Mouse (Mus musculus) ES-Bruce4 (cell line): Measurements from ENCODE around the gene Mgat1. TPM values are rescaled to one million over a fixed set of nuclear protein-coding genes. Genes with fewer than 3 reads are reported as not detected.
"Not testable (repeated sequence)": the region's sequence is repeated elsewhere in the genome, so short reads cannot be mapped to it uniquely, and the experiment has no call there.

Experiments used
- H3K27ac ChIP-seq: 2 replicates; pipeline ENCODE4 v1.5.1; 2012; ENCODE audit warnings: low read length, inconsistent platforms; ENCODE audit not compliant: insufficient read depth
- H3K27me3 ChIP-seq: 2 replicates; pipeline ENCODE4 v1.6.1; 2012; ENCODE audit warnings: mild to moderate bottlenecking, low read length, inconsistent platforms; ENCODE audit not compliant: control insufficient read depth, poor library complexity, insufficient read depth, severe bottlenecking
- H3K36me3 ChIP-seq: 2 replicates; pipeline ENCODE4 v1.6.1; 2012; ENCODE audit warnings: inconsistent platforms, mild to moderate bottlenecking, low read length, moderate library complexity; ENCODE audit not compliant: control insufficient read depth, poor library complexity, insufficient read depth, severe bottlenecking
- H3K4me1 ChIP-seq: one replicate; pipeline ENCODE4 v1.8.1; 2011; ENCODE audit warnings: low read length; ENCODE audit not compliant: control insufficient read depth, insufficient read depth
- H3K4me3 ChIP-seq: 2 replicates; pipeline ENCODE4 v1.5.1; 2011; ENCODE audit warnings: low read depth, mild to moderate bottlenecking, low read length
- H3K9ac ChIP-seq: 2 replicates; pipeline ENCODE4 v1.6.1; 2012; ENCODE audit warnings: low read depth, mild to moderate bottlenecking, inconsistent platforms; ENCODE audit not compliant: poor library complexity, severe bottlenecking
- H3K9me3 ChIP-seq: replicated peaks from 2 replicates; pipeline ENCODE4 v1.6.1; 2012; ENCODE audit warnings: mild to moderate bottlenecking, low read length, inconsistent platforms; ENCODE audit not compliant: control insufficient read depth, poor library complexity, insufficient read depth, severe bottlenecking
- CTCF ChIP-seq: IDR thresholded peaks from one replicate; pipeline ENCODE4 v1.8.1; 2011; ENCODE audit warnings: low read depth, low read length
- EP300 ChIP-seq: IDR thresholded peaks from 2 replicates; pipeline ENCODE4 v1.6.1; 2011; ENCODE audit warnings: low read depth, low read length; ENCODE audit not compliant: insufficient read depth
- POLR2A ChIP-seq: IDR thresholded peaks from one replicate; pipeline ENCODE4 v1.8.1; 2011; ENCODE audit warnings: low read length; ENCODE audit not compliant: insufficient read depth
- polyA plus RNA-seq: library from polyadenylated mRNA; stranded (reverse); fragments of >200 nt; gene quantifications from 2 replicates; pipeline ENCODE4 v1.2.4, GENCODE M21; 2011; ENCODE audit warnings: low read depth; ENCODE audit not compliant: missing spikeins, insufficient read depth, insufficient read length

Mgat1 gene
- polyA plus RNA-seq, 1 experiment = 21.1 TPM

DNA sequence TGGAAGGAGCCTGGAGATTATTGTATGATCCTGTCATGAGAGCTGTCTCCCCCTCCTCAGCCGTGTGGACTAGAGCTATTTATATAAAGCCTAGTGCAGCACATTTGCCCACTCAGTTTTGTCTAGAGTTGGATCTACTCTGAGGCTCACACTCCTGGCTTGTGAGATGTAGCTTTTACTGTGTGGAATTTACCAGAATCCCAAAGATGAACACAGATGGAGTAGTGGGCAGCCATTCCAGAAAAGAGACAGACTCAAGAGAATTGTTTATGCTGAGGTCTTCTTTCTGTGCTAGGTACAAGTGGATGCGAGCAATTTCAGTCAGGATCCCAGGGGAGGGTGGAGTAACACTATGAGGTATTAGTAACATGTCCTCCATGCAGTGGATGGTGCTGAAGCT lies 43.3 kb downstream of the Mgat1 start:
- Histone ChIP-seq H3K4me3 (no peak overlapping the region), H3K27me3 (no peaks in the 10 kb centered on the region), H3K27ac (no peak overlapping the region), H3K4me1 (no peaks in the 10 kb centered on the region), H3K9me3 (no peaks in the 10 kb centered on the region), H3K36me3 (no peaks in the 10 kb centered on the region), H3K9ac (no peak overlapping the region)
- no peak for TF ChIP-seq POLR2A
- no peak for TF ChIP-seq CTCF
- TF ChIP-seq EP300 = no peak

DNA sequence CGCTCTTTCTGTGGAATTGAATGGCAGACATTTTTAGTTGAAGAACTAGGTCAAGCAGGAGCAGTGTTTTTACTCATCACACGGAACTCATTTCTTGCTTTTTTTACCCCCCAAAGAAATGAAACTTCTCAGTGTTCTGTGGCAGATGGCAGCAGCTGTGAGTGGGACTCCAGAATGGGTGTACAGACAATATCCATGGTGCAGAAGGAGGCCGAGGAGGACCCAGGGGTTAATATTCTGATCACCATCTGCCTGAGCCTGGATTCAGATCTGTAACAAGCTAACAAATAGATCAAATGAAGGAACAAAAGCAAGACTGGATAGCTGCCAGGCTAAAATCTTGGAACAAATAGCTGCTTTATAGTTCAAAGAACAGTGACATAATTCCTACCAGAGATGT lies 48.8 kb downstream of the Mgat1 start:
- no peaks in the 10 kb centered on the region for H3K36me3 ChIP-seq
- no peaks in the 10 kb centered on the region for H3K27me3 ChIP-seq
- no peak overlapping the region for H3K27ac ChIP-seq
- TF ChIP-seq POLR2A = no peak
- no peak for TF ChIP-seq CTCF
- no peak for TF ChIP-seq EP300
- no peak overlapping the region for H3K4me3 ChIP-seq
- no peak overlapping the region for H3K9ac ChIP-seq
- H3K4me1 ChIP-seq = no peaks in the 10 kb centered on the region
- no peaks in the 10 kb centered on the region for H3K9me3 ChIP-seq

- TF ChIP-seq POLR2A (no peak), EP300 (no peak), CTCF (no peak)
- Histone ChIP-seq H3K9me3 (no peaks in the 10 kb centered on the region), H3K4me3 (no peak within 1 kb of the TSS), H3K27ac (no peak within 1 kb of the TSS), H3K4me1 (no peaks in the 10 kb centered on the region), H3K27me3 (no peaks in the 10 kb centered on the region), H3K9ac (no peak within 1 kb of the TSS), H3K36me3 (no peaks in the 10 kb centered on the region)
Observed at GRCm38 (mm10) chr11:49304441-49304840, 60.5 kb downstream of the Mgat1 start, which contains the start of gene Olfr10. Olfr10 (plus strand) TSS chr11:49304741.

- H3K27ac ChIP-seq, H3K4me1 ChIP-seq, H3K4me3 ChIP-seq, H3K27me3 ChIP-seq, H3K9me3 ChIP-seq, H3K36me3 ChIP-seq, H3K9ac ChIP-seq: not testable (repeated sequence)
Observed at GRCm38 (mm10) chr11:49308547-49308946, 64.6 kb downstream of the Mgat1 start.

Other genes with a start within 250 kb of the Mgat1 start
- 0.21 and 0.31 TPM in 2 replicates for gene 9930111J21Rik2, start 192.9 kb upstream of the Mgat1 start, polyA plus RNA-seq
- not detected in 2 replicates for gene Tgtp2, start 180.0 kb upstream of the Mgat1 start, polyA plus RNA-seq
- gene Ifi47, start 167.6 kb upstream of the Mgat1 start, polyA plus RNA-seq = not detected in 2 replicates
- not detected in 2 replicates for gene Olfr1396, start 129.3 kb upstream of the Mgat1 start, polyA plus RNA-seq
- not detected in 2 replicates for gene Olfr1395, start 101.9 kb upstream of the Mgat1 start, polyA plus RNA-seq
- not detected in 2 replicates for gene Olfr1394, start 89.8 kb upstream of the Mgat1 start, polyA plus RNA-seq
- not detected in 2 replicates for gene Btnl9, start 57.0 kb upstream of the Mgat1 start, polyA plus RNA-seq
- 29.3 and 33.6 TPM in 2 replicates for gene Zfp62, start 40.9 kb upstream of the Mgat1 start, polyA plus RNA-seq
- not detected in 2 replicates for gene Olfr1393, start 34.1 kb downstream of the Mgat1 start, polyA plus RNA-seq
- not detected in 2 replicates for gene Olfr1392, start 41.1 kb downstream of the Mgat1 start, polyA plus RNA-seq
- gene Olfr10, start 60.5 kb downstream of the Mgat1 start, polyA plus RNA-seq = not detected in 2 replicates
- gene Olfr1391, start 78.6 kb downstream of the Mgat1 start, polyA plus RNA-seq = not detected in 2 replicates
- gene Olfr1390, start 91.0 kb downstream of the Mgat1 start, polyA plus RNA-seq = not detected in 2 replicates
- gene Olfr1389, start 178.9 kb downstream of the Mgat1 start, polyA plus RNA-seq = not detected in 2 replicates
- gene Olfr1388, start 192.4 kb downstream of the Mgat1 start, polyA plus RNA-seq = 2.6 and 4.3 TPM in 2 replicates
- gene Olfr1387, start 211.2 kb downstream of the Mgat1 start, polyA plus RNA-seq = not detected in 2 replicates
- gene Olfr1386, start 220.9 kb downstream of the Mgat1 start, polyA plus RNA-seq = not detected in 2 replicates
- not detected in 2 replicates for gene Olfr1385, start 244.9 kb downstream of the Mgat1 start, polyA plus RNA-seq